Mouse (Mus musculus): ENCODE results near the gene Efemp1.

DNA sequence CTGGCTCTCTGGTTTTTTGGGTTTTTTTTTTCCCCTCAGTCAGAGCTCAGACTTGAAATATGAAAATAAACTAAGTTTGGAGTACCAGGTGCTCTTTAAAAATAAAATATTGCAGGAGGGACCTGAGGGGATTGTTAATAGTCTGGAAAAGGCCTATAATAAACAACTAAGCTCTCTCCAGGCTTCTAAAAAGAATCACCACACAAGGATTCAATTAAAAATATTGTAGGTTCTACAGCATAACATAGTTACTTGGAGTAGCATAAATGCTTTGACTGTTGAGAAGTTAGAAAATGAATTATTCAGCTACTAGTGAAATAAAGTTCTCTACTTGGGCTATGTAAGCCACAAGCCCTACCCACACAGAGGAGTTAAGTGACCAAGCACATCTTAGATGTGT is 17.9 kb upstream of the Efemp1 start:
- no peak for TF ChIP-seq POLR2A (IDR thresholded peaks at IDR 0.05; ENCODE audit: control insufficient read depth, low read depth, low read length)
- TF ChIP-seq CTCF (IDR thresholded peaks at IDR 0.05; ENCODE audit: control insufficient read depth, insufficient read depth, insufficient replicate concordance, low read depth, low read length), result no peak
